Mouse (Mus musculus): ENCODE data around the gene Zfp709. TPM values are rescaled to one million over a fixed set of nuclear protein-coding genes. Genes with fewer than 3 reads are reported as not detected.
A peak's percentile ranks its signal among the peaks of the same experiment; 100 is the strongest.
"Not testable (repeated sequence)": the region's sequence is repeated elsewhere in the genome, so short reads cannot be mapped to it uniquely, and the experiment has no call there.

Zfp709 gene
- 8.6 and 8.8 TPM in 2 replicates for polyA plus RNA-seq (2016; fragmentation: Nextera tagmentation; extraction: Ambion mirVana)

DNA sequence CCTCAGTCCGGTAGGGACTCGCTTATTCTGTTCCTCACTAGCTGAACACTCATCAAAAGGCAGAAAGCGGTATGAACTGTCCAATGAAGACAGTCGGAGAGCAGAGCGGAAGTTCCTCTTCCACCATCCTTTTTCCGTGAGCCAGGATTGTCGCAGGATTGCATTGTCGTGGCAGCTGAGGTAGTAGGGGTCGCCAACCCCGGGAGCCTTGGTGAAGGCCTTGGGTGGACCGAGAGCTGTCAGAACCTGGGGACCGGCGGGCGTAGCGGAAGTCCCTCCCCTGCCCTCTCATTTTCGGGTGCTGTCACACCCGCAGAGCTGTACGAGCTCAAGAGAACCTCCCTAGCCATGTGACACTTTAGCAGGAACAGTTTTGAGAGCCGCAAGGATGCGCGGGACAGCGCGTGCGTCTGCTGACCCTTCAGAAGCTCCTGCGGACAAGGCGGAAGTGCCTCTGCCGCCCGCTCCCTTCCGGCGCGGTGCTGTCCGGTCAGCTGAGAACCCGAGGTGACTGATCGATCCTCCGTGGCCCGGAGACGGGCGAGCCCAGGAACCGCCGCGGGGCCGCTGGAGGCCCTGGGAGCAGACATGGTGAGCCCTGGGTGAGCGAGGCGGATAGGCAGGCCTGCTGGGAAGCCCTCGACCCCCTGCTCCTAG, at the start of gene Zfp709:
Zfp709 (plus strand) TSS at position 402 of the 657 bp plus-strand sequence.
- Histone ChIP-seq H3K9ac (replicated peaks) (peak within 1 kb of the TSS; percentile 86), H3K27ac (replicated peaks) (peak within 1 kb of the TSS; percentile 76), H3K4me3 (peak within 1 kb of the TSS; percentile 73), H3K4me2 (replicated peaks) (peak within 1 kb of the TSS; percentile 88), H3K9me3 (peaks cover 21% of the 10 kb centered on the region), H3K4me1 (peaks cover 4% of the 10 kb centered on the region), H3K36me3 (peaks cover 20% of the 10 kb centered on the region), H3K27me3 (0 out of 2 replicates have a peak, but pooled peaks cover 3% of the 10 kb centered on the region)
- peak; percentile 92 for ATAC-seq (ENCODE audit: low FRiP score, low read depth)
- 8% methylated on average over 45 of the region's 45 CpGs for WGBS

DNA sequence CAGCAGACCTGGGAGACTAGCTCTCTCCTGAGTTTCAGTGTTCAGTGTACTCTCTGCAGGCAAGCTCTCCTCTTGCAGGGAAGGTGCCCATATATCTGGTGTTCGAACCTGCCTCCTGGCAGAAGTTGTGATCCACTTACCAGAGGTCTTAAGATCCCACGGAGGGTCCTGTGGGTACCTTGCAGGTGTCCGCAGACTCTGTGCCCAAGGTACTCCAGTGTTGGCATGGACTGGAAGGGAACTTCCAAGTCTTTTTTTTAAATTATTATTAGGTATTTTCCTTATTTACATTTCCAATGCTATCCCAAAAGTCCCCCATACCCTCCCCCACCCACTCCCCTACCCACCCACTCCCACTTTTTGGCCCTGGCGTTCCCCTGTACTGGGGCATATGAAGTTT, 43.6 kb upstream of the Zfp709 start:
- not testable (repeated sequence) for H3K4me2 ChIP-seq (replicated peaks); ATAC-seq (ENCODE audit: low FRiP score, low read depth); H3K4me3 ChIP-seq; H3K27ac ChIP-seq (replicated peaks); H3K27me3 ChIP-seq; H3K4me1 ChIP-seq; H3K9ac ChIP-seq (replicated peaks); H3K9me3 ChIP-seq; H3K36me3 ChIP-seq
- WGBS: 80% methylated on average over 4 of the region's 4 CpGs

DNA sequence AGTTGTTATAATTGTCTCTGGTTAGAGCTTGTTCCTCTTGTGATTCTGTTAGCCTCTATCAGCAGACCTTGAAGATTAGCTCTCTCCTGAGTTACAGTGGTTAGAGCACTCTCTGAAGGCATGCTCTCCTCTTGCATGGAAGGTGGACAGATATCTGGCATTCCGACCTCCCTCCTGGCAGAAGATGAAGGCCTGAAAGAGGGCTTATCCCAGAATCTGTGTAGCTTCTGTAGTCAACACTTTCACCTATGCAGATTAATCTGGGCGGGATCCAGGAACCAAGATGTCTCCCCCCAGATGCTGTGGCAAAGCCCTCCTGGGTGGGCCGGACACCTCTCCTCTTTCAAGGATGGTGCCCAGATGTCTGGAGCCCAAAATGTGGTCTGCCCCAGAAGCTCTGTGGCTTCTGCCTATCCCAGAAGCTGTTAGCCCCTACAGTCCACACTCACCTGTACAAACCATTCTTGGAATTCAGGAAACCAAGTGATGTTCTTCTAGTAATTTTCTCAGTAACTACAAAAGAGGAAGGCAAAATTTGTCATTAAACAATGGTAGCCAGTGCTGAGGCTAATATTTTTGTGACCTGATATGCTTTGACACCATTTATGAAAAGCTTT, 40.5 kb upstream of the Zfp709 start:
- WGBS: 87% methylated on average over 3 of the region's 3 CpGs
- ATAC-seq (ENCODE audit: low FRiP score, low read depth); H3K9ac ChIP-seq (replicated peaks); H3K4me2 ChIP-seq (replicated peaks); H3K4me3 ChIP-seq; H3K27ac ChIP-seq (replicated peaks); H3K36me3 ChIP-seq; H3K27me3 ChIP-seq; H3K9me3 ChIP-seq; H3K4me1 ChIP-seq: not testable (repeated sequence)

DNA sequence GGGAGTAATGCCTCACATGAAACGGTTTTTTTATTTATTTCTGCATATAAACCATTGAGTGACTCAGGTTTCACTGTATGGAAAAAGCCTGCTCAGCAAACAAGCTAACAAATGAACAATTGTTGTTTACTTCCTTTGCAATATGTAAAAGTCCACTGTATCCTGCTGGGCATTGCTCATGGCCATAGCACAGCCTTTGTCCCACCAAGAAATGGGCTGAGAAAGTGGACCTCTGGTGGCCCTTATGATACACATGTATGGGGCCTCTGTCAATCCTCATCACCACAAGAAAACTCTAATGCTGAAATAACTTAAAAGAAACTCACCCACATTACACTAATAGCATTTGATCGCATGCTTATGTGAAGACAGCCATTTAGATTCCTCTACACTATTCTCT, 39.3 kb upstream of the Zfp709 start:
- H3K36me3 ChIP-seq; H3K27me3 ChIP-seq; H3K4me2 ChIP-seq (replicated peaks); H3K4me3 ChIP-seq; H3K27ac ChIP-seq (replicated peaks); ATAC-seq (ENCODE audit: low FRiP score, low read depth); H3K4me1 ChIP-seq; H3K9me3 ChIP-seq; H3K9ac ChIP-seq (replicated peaks): not testable (repeated sequence)
- 77% methylated on average over 2 of the region's 2 CpGs for WGBS

DNA sequence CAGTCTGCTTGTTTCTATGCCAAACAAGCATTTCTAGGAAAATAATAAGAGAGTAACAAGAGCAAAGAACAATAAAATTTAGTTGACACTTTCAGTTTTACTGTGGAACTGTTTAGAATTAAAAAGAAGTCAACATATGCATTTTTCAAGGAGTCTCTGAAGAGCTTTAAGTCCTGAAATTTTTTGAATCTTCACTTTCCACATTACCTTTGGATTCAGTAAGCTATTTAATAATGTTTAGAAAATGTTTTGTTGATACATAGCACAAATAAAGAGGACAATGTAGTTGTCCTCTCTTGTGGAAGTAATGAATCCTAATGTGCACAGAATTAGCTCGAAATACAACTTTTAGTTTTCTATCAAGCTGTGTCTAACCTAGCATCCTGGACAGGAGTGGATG, 37.4 kb upstream of the Zfp709 start:
- not testable (repeated sequence) for ATAC-seq (ENCODE audit: low FRiP score, low read depth)

DNA sequence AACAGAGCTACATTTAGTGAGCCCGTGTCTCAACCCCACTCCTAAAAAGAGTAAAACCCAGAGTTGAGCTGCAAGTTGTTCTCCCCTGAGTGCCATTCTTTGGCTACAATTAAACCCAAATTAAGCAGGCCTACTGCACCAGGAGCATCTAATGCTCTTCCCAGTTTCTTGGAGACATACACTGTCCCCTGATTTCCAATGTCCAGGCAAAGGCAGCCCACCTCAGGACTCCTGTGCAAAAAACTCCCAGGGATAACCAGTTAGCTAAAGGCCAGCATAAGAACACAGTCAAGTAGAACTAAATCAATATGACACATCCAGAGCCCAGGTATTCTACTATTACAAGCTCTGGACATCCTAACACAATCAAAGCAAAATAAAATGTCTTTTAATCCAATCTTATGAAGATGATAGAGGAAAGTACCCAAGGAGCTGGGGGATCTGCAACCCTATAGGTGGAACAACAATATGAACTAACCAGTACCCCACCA, 35.8 kb upstream of the Zfp709 start:
- not testable (repeated sequence) for H3K4me3 ChIP-seq; H3K27ac ChIP-seq (replicated peaks); H3K4me2 ChIP-seq (replicated peaks); H3K36me3 ChIP-seq; ATAC-seq (ENCODE audit: low FRiP score, low read depth); H3K9ac ChIP-seq (replicated peaks); H3K4me1 ChIP-seq; H3K27me3 ChIP-seq; H3K9me3 ChIP-seq
- WGBS: 86% methylated on average over 1 of the region's 1 CpGs

More for the DNA sequence above, 37.4 kb upstream of the Zfp709 start:
- H3K9me3 ChIP-seq; H3K4me1 ChIP-seq; H3K4me2 ChIP-seq (replicated peaks); H3K27ac ChIP-seq (replicated peaks); H3K36me3 ChIP-seq; H3K9ac ChIP-seq (replicated peaks); H3K4me3 ChIP-seq; H3K27me3 ChIP-seq: not testable (repeated sequence)
- WGBS: 85% methylated on average over 1 of the region's 1 CpGs

DNA sequence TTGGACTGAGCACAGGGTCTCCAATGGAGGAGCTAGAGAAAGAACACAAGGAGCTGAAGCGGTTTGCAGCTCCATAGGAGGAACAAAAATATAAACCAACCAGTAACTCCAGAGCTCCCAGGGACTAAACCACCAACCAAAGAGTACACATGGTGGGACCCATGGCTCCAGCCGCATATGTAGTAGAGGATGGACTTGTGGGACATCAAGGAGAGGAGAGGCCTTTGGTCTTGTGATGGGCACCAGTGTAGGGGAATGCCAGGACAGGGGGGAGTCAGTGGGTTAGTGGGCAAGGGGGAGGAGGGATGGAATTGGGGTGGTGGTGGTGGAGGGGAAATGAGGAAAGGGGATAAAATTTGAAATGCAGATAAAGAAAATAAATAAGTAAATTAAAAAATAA, 35.1 kb upstream of the Zfp709 start:
- not testable (repeated sequence) for ATAC-seq (ENCODE audit: low FRiP score, low read depth); H3K36me3 ChIP-seq; H3K4me3 ChIP-seq; H3K27me3 ChIP-seq; H3K9me3 ChIP-seq; H3K27ac ChIP-seq (replicated peaks); H3K4me1 ChIP-seq; H3K9ac ChIP-seq (replicated peaks); H3K4me2 ChIP-seq (replicated peaks)
- WGBS: 86% methylated on average over 2 of the region's 2 CpGs

DNA sequence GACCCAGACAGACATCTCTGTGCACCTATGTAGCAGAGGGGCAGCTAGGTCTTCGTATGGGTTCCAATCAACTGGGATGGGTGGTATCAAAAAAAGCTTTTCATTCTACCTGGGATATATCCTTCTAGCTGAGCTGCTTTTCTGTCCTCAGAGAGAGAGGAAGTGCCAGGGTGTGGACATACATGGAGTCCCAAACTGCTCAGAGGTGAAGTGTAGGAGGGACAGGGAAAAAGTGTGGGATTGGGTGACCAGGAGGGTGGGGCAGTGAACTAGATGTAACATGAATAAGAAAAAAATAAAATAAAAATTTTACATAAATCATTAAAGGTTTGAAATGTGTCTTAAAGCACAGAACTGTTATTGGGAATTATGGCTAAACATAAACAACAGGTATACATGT, 30.8 kb upstream of the Zfp709 start:
- ATAC-seq (ENCODE audit: low FRiP score, low read depth); H3K4me2 ChIP-seq (replicated peaks); H3K27ac ChIP-seq (replicated peaks); H3K4me3 ChIP-seq; H3K36me3 ChIP-seq; H3K27me3 ChIP-seq; H3K9me3 ChIP-seq; H3K9ac ChIP-seq (replicated peaks); H3K4me1 ChIP-seq: not testable (repeated sequence)
- WGBS: 75% methylated on average over 1 of the region's 1 CpGs

DNA sequence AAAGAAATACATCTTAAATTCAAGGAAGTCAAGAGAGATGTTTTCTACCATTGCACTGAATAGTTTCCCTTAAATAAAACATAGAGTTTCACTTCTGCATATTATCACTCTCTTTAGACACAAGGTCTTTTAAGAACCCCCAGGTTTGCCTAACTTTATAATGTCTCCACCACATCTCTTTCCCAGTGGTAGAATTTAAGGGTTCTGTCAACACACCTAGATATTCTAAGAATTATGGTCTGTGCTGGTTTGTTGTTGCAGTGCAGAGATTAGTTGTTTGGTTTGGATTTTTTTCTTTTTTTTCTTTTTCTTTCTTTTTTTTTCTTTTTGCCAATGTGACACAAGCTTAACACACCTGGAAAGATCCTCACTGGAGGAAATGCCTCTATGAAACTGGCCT, 28.5 kb upstream of the Zfp709 start:
- not testable (repeated sequence) for H3K9me3 ChIP-seq; H3K27ac ChIP-seq (replicated peaks)

DNA sequence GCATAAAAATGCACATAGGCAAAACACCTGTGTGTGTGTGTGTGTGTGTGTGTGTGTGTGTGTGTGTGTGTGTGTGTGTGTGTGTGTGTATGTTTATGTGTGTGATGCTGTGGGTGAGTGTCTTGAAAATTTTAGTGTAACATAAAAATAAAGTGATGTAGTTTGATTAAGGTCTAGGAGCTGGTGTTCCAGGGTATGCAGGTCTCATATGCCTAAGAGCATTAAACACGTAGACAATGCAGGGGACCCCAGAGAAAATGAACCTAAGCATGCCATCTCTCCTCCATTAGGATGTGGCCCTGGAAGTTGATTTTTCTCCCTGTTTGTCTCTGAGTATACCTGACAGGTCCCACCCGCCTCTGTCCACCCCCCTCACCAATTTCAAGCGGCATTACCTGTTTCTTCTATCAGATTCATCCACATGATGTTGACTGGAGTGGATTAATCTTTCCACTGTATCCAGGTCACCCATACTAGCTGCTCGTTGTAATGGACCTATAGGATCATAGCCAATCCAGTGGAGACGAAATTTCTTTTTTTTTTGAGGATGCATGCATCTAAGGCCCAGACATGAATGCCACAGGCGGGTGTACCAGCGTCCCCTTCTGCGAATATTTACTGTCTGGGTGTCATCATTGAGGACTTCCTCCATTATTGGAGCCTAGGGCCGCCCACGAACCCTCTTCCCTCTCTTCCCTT, 25.0 kb upstream of the Zfp709 start:
- H3K27ac ChIP-seq (replicated peaks); H3K36me3 ChIP-seq; H3K4me1 ChIP-seq; H3K9ac ChIP-seq (replicated peaks); H3K4me3 ChIP-seq; H3K4me2 ChIP-seq (replicated peaks); H3K9me3 ChIP-seq; H3K27me3 ChIP-seq: not testable (repeated sequence)
- 77% methylated on average over 9 of the region's 10 CpGs for WGBS
- peak; percentile 41; the same call in 1 of the 2 replicates for ATAC-seq (ENCODE audit: low FRiP score, low read depth)

More for the DNA sequence above, 28.5 kb upstream of the Zfp709 start:
- H3K4me3 ChIP-seq; H3K27me3 ChIP-seq; H3K4me1 ChIP-seq; H3K9ac ChIP-seq (replicated peaks); H3K36me3 ChIP-seq; H3K4me2 ChIP-seq (replicated peaks); ATAC-seq (ENCODE audit: low FRiP score, low read depth): not testable (repeated sequence)

DNA sequence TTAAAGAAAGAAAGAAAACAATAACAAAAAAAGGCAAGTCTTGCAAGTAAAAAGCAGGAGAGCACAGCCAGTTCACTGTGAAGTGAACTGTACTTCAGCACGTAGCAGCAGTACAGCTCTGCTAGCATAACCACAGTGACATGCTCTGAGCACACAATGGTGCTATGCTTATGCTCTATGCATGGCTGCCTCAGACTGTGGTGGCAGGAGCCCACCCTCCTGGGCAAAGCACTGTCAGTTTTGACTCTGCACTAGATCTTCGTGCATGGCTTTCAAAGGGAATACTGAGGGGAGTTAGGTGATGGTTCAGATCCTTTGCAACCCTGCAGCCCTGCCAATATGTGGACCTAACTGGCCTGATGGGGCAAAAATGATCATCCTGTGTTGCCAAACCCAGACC, 24.5 kb upstream of the Zfp709 start:
- not testable (repeated sequence) for H3K9me3 ChIP-seq; H3K27me3 ChIP-seq; H3K4me1 ChIP-seq; H3K36me3 ChIP-seq; ATAC-seq (ENCODE audit: low FRiP score, low read depth); H3K4me3 ChIP-seq; H3K4me2 ChIP-seq (replicated peaks); H3K27ac ChIP-seq (replicated peaks); H3K9ac ChIP-seq (replicated peaks)
- 81% methylated on average over 2 of the region's 2 CpGs for WGBS

DNA sequence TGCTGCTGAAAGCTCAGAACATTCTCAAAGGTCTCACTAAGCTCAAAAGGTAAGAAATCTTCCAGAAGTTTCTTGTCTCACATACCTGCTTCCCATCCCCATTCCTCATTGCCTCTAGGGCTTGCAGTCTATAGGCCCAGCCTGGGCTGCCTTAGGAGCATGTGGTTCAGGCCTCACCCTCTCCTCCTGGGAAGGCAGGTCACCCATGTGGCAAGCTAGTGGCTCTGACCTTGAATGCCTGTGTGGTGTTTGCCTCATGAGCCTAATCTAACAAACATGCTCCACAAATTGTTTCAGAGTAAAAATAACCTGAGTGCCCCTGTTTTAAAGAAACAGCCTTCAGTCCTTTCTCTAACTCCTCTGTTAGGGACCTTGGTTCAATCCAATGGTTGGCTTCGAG, 20.3 kb upstream of the Zfp709 start:
- WGBS: 63% methylated on average over 1 of the region's 1 CpGs
- H3K27ac ChIP-seq (replicated peaks); H3K9ac ChIP-seq (replicated peaks); H3K36me3 ChIP-seq; H3K4me3 ChIP-seq; ATAC-seq (ENCODE audit: low FRiP score, low read depth); H3K27me3 ChIP-seq; H3K4me1 ChIP-seq; H3K9me3 ChIP-seq; H3K4me2 ChIP-seq (replicated peaks): not testable (repeated sequence)
